Mouse (Mus musculus): ENCODE measurements at regions not wholly inside any gene's neighbourhood (a gene's known extent, or its start where the extent isn't known, plus 50 kb on each side); places are given as distances from the start of the nearest gene placed in this dataset.
A peak's percentile ranks its signal among the peaks of the same experiment; 100 is the strongest.
"Not testable (repeated sequence)": the region's sequence is repeated elsewhere in the genome, so short reads cannot be mapped to it uniquely, and the experiment has no call there.

- DNase-seq (ENCODE audit: low spot score in 2 of 2) = no peak
- intact Hi-C loops (cut with DNase I) = no loop called here
Measured at GRCm38 (mm10) chr1:176511467-176511866, 236.4 kb upstream of the Pld5 start.

- intact Hi-C loops (cut with DNase I) = no loop called here
- no peak for DNase-seq (ENCODE audit: low spot score in 2 of 2)
Measured at GRCm38 (mm10) chr1:176505441-176505840, 230.3 kb upstream of the Pld5 start.

GRCm38 (mm10) chr1:176504731-176505130, 229.6 kb upstream of the Pld5 start:
- intact Hi-C loops (cut with DNase I); DNase-seq (ENCODE audit: low spot score in 2 of 2): not testable (repeated sequence)

- intact Hi-C loops (cut with DNase I) = no loop called here
- no peak for DNase-seq (ENCODE audit: low spot score in 2 of 2)
Measured at GRCm38 (mm10) chr1:176499010-176499650, 224.0 kb upstream of the Pld5 start.

GRCm38 (mm10) chr1:176468560-176468959, 193.4 kb upstream of the Pld5 start:
- intact Hi-C loops (cut with DNase I) = no loop called here
- DNase-seq (ENCODE audit: low spot score in 2 of 2) = peak in 1 of 2 experiments; percentile 51

- intact Hi-C loops (cut with DNase I) = no loop called here
- DNase-seq (ENCODE audit: low spot score in 2 of 2) = no peak
Measured at GRCm38 (mm10) chr1:176462125-176462524, 187.0 kb upstream of the Pld5 start.

GRCm38 (mm10) chr1:176446735-176447134, 171.6 kb upstream of the Pld5 start:
- intact Hi-C loops (cut with DNase I) = no loop called here
- DNase-seq (ENCODE audit: low spot score in 2 of 2) = peak; percentile 23 to 67

GRCm38 (mm10) chr1:176443712-176444111, 168.6 kb upstream of the Pld5 start:
- intact Hi-C loops (cut with DNase I) = no loop called here

GRCm38 (mm10) chr1:176440254-176440653, 165.1 kb upstream of the Pld5 start:
- no peak for DNase-seq (ENCODE audit: low spot score in 2 of 2)
- intact Hi-C loops (cut with DNase I) = no loop called here

More at GRCm38 (mm10) chr1:176443712-176444111, 168.6 kb upstream of the Pld5 start:
- peak in 1 of 2 experiments; percentile 51 for DNase-seq (ENCODE audit: low spot score in 2 of 2)

GRCm38 (mm10) chr1:176427835-176428234, 152.7 kb upstream of the Pld5 start:
- no peak for DNase-seq (ENCODE audit: low spot score in 2 of 2)
- intact Hi-C loops (cut with DNase I) = no loop called here

GRCm38 (mm10) chr1:176427046-176427445, 151.9 kb upstream of the Pld5 start:
- intact Hi-C loops (cut with DNase I) = no loop called here
- no peak for DNase-seq (ENCODE audit: low spot score in 2 of 2)

- intact Hi-C loops (cut with DNase I) = loop anchor here (10.0 kb wide), 1 partner anchor 192 kb away; no protein-coding TSS in a partner anchor
- DNase-seq (ENCODE audit: low spot score in 2 of 2) = peak in 1 of 2 experiments; percentile 61
Measured at GRCm38 (mm10) chr1:176417251-176417650, 142.1 kb upstream of the Pld5 start.

GRCm38 (mm10) chr1:176404128-176404527, 129.0 kb upstream of the Pld5 start:
- DNase-seq (ENCODE audit: low spot score in 2 of 2) = no peak
- intact Hi-C loops (cut with DNase I) = no loop called here

GRCm38 (mm10) chr1:176379645-176380044, 104.5 kb upstream of the Pld5 start:
- intact Hi-C loops (cut with DNase I) = no loop called here
- DNase-seq (ENCODE audit: low spot score in 2 of 2) = no peak

GRCm38 (mm10) chr1:176366900-176367299, 91.8 kb upstream of the Pld5 start:
- intact Hi-C loops (cut with DNase I) = no loop called here
- no peak for DNase-seq (ENCODE audit: low spot score in 2 of 2)

GRCm38 (mm10) chr1:176360957-176361356, 85.8 kb upstream of the Pld5 start:
- intact Hi-C loops (cut with DNase I) = no loop called here
- no peak for DNase-seq (ENCODE audit: low spot score in 2 of 2)

GRCm38 (mm10) chr1:176359992-176360724, 85.0 kb upstream of the Pld5 start:
- no peak for DNase-seq (ENCODE audit: low spot score in 2 of 2)
- intact Hi-C loops (cut with DNase I) = no loop called here

GRCm38 (mm10) chr1:176355342-176355741, 80.2 kb upstream of the Pld5 start:
- intact Hi-C loops (cut with DNase I) = no loop called here
- peak; percentile 29 to 60 for DNase-seq (ENCODE audit: low spot score in 2 of 2)

- DNase-seq (ENCODE audit: low spot score in 2 of 2) = no peak
- intact Hi-C loops (cut with DNase I) = no loop called here
Measured at GRCm38 (mm10) chr1:176354898-176355297, 79.8 kb upstream of the Pld5 start.

- no peak for DNase-seq (ENCODE audit: low spot score in 2 of 2)
- intact Hi-C loops (cut with DNase I) = no loop called here
Measured at GRCm38 (mm10) chr1:176352706-176353105, 77.6 kb upstream of the Pld5 start.

- intact Hi-C loops (cut with DNase I) = no loop called here
- DNase-seq (ENCODE audit: low spot score in 2 of 2) = no peak
Measured at GRCm38 (mm10) chr1:176349909-176350495, 74.9 kb upstream of the Pld5 start.
